Mouse (Mus musculus): ENCODE results near the gene Plcd3.

DNA sequence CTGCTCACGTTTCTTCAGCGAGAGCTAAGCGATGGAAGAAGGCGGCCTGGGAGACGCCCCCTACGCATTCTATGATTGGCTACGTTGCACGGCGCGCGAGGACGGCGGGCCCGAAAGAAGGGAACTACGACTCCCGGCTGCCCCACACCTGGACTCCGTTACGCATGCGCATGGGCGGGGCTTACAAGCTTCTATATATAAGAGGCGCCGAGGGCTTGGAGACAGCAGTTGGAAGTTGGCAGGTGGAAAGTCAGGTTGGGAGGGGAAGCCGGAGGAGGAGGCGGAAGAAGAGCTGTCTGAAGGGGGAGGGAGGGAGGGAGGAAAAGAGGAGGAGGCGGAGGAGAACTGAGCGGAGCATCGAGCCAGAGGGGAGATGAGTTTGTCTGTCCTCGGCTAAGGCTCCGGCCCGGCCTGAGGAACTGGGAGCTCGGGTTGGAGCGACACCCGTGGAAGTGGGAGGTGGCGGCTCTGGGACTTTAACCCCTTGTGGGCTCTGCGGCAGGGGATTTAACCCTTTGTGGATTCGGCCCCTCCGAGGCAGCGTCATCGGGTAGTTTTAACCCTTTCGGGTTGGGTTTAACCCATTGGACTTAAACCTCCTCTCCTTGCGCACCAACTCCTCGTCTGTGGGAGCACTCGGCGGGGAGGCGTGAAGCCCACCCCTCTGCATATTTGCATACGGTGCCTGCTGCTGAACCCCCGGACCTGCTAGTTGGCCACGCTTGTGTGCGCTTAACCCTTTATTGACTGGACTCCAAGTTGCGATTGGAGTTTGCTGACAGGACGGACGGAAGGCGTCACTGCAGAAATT lies 14.8 kb upstream of the Plcd3 start, which contains the start of gene Hexim1:
- TF ChIP-seq MAX (IDR thresholded peaks at IDR 0.05): no peak
- no peak for TF ChIP-seq CTCF (IDR thresholded peaks at IDR 0.05; ENCODE audit: control insufficient read depth, insufficient read depth, insufficient read length)
